Mouse (Mus musculus) T-cell, adult 2 months (primary cell): ENCODE data around the gene Iqgap2.

Experiments
- DNase-seq: peaks from one replicate; pipeline ENCODE4 v3.0.0; 2022; ENCODE audit warnings: low spot score

Iqgap2 gene

DNA sequence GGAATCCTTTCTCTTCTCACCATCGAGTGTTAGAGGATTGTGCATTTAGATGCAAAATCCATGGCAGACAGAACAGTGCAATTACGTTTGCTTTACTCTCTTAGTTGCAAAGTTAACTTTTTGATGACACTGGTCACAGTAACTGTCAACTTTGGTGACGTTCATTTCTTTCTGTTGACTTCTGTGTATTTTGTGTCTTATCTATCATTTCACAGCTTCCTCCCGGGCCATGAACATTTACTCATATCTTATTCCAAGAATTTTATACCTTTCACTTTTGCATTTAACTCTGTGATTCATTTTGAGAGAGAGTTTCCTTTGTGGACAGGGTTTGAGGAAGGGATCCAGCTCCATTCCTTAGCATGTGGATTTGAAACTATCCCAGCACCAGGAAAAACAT, 238.0 kb downstream of the Iqgap2 start:
- no peak for DNase-seq

- DNase-seq: no peak
Observed at GRCm38 (mm10) chr13:95651870-95652668, 239.7 kb downstream of the Iqgap2 start.

DNA sequence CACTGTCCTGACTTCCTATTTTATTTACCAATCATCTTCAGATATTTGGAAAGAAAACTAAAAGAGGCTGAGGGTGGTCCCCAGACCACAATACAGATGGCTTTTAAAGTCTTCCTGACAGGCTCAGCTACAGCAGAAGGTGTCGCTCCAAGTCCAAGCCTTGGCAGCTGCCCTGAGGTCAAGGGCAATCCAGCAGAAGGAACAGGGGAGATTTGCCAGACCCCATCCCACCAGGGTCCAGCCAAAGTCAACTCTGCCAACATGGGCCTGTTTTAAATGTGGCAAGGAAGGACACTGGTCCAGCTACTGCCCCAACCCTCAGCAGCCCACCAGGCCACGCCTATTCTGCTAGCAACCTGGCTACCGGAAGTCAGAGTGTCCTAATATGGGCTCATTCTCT, 241.8 kb downstream of the Iqgap2 start:
- no peak for DNase-seq

- DNase-seq: no peak
Observed at GRCm38 (mm10) chr13:95647248-95647647, 244.5 kb downstream of the Iqgap2 start.

DNA sequence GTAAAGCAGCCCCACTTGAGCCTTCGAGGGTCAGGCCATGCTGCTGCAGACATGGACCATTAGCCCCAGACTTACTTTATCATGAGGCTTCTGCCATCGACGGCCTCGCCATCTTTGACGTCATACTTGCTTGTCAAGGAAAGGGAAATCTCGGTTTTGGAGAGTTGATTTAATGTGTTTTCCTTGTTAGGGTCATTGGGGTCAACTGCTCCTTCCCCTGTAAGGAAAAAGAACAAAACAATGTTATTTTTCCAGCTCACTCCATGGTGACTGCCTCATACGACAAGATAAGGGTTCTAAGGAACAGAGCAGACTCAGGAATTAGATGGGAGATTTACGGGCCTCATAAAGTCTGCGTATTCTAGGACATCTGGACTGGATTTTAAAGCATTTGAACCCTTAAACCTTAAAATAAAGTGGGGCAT, 245.0 kb downstream of the Iqgap2 start:
- DNase-seq: no peak

DNA sequence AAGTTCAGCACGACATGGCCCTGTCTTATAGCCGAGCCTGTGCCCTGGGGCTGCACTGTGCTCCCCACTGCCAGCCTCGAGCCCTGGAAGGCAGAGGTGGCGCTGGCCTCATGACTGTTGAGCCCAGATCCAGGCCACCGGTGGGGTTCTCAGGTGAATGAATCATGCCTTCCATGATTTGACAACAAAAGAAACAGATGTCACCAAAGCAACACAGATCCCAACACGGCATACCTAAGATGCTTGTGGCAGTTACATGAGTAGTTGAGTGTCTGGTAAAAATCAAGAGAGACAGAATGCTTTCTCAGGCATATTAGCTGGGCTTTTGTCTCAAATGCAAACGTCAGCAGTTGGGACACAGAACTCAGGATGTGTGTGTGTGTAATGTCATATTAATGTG, 248.0 kb downstream of the Iqgap2 start:
- no peak for DNase-seq

DNA sequence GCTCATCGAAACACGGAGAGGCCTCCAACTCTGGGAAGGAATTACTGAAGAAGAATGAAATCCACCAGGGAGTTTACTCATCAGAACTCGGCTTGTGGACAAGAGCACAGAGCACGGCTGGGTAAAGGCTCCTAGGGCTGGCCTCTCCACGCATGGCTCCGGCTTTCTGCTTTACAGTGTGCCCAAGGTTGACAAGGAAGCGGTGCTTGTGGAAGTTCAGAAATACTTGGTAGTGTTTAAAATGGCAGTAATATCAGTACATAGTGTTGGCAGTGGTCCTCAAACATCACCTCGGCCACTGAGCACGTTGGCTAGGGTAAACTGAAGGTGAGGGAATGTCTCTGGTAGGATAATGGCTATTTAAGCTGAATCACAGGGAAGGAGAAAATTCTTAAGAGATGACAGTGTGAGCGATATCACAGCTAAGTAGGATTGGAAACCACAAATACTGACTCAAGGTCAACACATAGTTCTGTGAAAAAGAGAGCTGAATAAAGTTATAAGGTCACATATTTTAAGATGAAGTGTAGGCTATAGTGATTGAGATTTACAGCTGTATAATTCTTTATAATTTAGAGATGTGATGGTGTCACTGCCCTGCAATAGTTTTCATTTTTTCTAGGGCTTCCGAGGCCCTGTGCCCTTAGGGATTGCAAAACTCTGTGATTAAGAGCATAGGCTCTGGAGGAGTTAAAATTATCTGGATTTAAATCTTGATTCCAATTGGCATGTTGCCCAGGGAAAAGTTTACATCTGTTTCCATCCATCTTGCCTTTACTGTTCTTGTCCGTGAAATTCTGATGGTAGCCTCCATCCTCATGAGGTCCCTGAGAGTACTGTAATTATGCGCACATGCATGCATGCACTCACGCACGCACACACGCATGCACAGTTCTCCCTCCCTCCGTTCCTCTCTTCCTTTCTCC, 250.4 kb downstream of the Iqgap2 start:
- DNase-seq: no peak

GRCm38 (mm10) chr13:95640408-95640807, 251.3 kb downstream of the Iqgap2 start:
- no peak for DNase-seq

DNA sequence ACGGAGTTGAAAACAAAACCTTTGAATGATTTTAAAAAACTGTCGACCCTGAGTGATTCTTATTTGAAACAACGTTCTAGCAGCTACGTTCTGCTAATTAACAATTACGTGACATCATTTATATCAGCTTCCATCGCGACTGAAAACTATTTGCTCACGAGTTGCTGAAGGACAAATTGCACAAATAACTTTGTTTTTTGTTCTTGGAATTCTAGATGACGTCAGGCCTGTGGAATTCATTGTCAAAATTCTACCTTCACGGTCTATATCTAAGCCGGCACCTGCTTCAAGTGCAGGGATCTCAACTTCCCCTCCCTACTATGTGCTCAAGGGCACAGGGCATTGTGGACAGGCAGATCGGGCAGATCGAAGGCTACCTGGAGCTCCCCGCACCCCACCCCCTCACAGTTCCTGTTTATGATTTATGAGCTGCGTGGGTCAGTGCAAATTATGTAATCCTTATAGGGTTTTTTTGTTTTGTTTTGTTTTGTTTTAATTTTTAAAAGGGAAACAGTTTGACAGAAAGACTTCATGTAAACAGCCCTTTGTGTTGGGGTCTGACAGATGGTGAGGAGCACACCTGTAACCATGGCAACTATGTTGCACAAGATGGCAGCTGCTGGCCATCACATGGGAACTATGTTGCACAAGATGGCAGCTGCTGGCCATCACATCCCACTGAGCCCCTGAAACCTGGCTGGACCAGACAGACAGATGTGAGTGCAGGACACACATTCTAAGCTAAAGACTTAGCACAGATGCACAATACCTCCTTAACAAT, 252.2 kb downstream of the Iqgap2 start:
- DNase-seq: no peak

DNA sequence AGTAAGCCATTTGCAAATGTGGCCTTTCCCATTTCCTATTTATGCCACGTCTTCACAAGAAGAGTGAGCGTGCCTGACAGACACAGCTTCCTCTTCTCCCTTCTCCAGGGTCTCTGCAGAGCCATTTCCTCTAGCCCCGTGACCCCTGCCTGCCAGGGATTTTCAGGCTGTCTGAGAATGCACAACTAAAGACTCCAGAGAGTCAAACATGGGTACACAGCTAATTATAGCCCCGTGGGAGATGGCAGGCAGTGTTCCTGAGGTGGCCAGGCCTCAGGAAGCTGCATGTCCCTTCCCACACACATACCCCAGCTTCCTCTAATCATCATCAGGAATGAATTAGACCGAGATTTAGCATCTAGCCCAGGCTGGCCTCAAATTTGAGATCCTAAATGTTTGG, 252.8 kb downstream of the Iqgap2 start:
- DNase-seq: no peak

GRCm38 (mm10) chr13:95637737-95638136, 254.0 kb downstream of the Iqgap2 start:
- no peak for DNase-seq

DNA sequence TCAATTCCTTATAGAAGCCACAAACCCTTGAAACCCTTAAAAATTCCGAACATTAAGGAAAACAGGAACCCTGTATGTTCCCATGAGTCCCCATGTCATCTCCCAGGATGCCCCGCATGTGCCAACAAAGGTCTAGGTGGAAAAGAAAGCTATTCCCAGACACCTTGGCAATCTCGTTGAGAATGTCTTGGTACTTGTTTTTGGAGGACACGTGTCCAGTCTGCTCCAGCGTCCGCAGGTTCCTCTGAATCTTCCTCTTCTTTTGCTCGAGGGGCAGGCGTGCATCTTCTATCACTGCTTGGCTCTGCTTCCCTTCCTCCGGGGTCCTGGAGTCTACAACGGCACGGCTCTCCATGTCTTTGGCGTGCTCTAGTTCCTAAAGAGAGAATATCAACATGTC, 256.4 kb downstream of the Iqgap2 start:
- DNase-seq: no peak

GRCm38 (mm10) chr13:95634451-95634850, 257.3 kb downstream of the Iqgap2 start:
- no peak for DNase-seq

DNA sequence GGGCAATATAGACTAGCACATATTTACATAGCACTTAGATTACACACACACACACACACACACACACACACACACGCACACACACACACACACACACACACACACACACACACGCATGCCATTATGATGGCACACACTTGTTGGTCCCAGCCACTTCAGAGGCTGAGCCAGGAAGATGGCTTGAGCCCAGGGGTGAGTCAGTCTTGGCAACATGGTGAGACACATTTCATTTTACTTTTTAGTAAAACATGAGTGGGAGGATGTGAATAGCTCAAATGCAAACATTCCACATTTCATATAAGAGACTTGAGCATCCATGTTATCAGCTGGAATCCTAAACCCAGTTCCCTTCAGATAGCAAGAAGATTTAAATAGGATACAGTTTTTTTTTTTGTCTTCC, 258.3 kb downstream of the Iqgap2 start:
- no peak for DNase-seq

- no peak for DNase-seq
Observed at GRCm38 (mm10) chr13:95632144-95632543, 259.6 kb downstream of the Iqgap2 start.

GRCm38 (mm10) chr13:95630747-95631146, 261.0 kb downstream of the Iqgap2 start:
- DNase-seq: no peak

- DNase-seq: no peak
Observed at GRCm38 (mm10) chr13:95629751-95630150, 262.0 kb downstream of the Iqgap2 start.

- DNase-seq: no peak
Observed at GRCm38 (mm10) chr13:95626696-95627095, 265.0 kb downstream of the Iqgap2 start.

GRCm38 (mm10) chr13:95623042-95623441, 268.7 kb downstream of the Iqgap2 start:
- DNase-seq: no peak

- no peak for DNase-seq
Observed at GRCm38 (mm10) chr13:95621563-95621962, 270.2 kb downstream of the Iqgap2 start.

DNA sequence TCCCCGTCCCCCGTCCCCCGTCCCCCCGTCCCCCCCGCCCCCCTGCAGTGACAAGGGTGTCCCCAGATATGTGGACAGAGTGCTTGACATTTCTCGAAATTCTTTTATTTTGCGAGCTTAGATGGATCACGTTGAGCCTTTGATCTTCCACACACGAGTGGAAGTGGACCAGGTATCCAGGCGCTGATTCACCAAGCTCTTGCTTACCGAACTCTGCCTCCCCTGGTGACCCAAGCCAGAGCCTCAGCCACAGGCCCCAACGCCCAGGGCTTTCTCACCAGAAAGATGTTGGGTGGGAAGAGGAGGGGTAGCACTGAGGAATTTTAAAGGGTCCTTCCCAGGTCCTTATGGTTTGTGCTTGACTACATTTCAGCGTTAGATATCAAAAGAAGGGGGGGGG, 272.9 kb downstream of the Iqgap2 start:
- DNase-seq: no peak

DNA sequence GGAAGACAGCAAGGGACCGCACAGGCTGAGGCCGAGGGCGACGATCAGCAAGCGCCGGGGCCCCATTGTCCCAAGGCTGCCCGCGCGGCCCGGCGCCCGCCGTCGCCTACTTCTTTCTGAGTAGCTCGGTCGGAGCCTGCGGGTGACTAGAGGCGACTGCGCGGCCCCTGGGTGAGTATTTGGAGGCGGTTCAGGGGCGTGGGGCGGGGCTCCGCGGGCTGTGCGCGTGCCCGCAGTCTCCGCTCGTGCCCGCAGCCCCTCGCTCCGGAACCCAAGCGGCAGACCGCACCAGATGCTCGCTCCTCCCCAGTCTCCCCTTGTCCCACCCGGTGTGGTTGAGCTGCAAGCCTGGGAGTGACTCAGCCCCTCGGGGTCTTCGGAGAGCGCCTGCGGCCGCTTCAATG, 273.4 kb downstream of the Iqgap2 start, which contains the start of gene F2r:
Gene F2r (minus strand): TSS at position 179 of the 404 bp plus-strand sequence.
- peak; percentile 86 for DNase-seq
